Comparison of ENCODE assay signal across 7 mouse cellular contexts in genomic region chr6:29467583-29468354, GRCm38 (mm10). TPM values are rescaled to one million over a fixed set of nuclear protein-coding genes. Genes with fewer than 3 reads are reported as not detected.
DNase-seq lines count a peak whose midpoint lies in the region; ATAC-seq lines count a peak whose summit lies in the region.

TSS of gene Atp6v1f (plus strand) at chr6:29467718.

- peak within 1 kb of the TSS; percentile 70 for H3K9ac ChIP-seq in embryonic facial prominence, embryonic 12.5 days
- peak within 1 kb of the TSS; percentile 56 for H3K9ac ChIP-seq in limb, embryonic 11.5 days (ENCODE audit: low read length)
- peak within 1 kb of the TSS; percentile 55 for H3K9ac ChIP-seq in midbrain, embryonic 14.5 days (replicated peaks; ENCODE audit: low read length)

- ATAC-seq in embryonic facial prominence, embryonic 12.5 days (ENCODE audit: insufficient number of reproducible peaks, insufficient read depth, low FRiP score, low TSS enrichment): peak; percentile 85
- ATAC-seq in limb, embryonic 11.5 days (ENCODE audit: insufficient number of reproducible peaks, low FRiP score, low TSS enrichment, low read depth): peak; percentile 81
- peak; percentile 92 for ATAC-seq in midbrain, embryonic 14.5 days (ENCODE audit: low FRiP score, low TSS enrichment)

- no peaks in the 10 kb centered on the region for H3K27me3 ChIP-seq in embryonic facial prominence, embryonic 12.5 days
- H3K27me3 ChIP-seq in limb, embryonic 11.5 days (ENCODE audit: control insufficient read depth, insufficient read depth, low read length): no peaks in the 10 kb centered on the region
- H3K27me3 ChIP-seq in midbrain, embryonic 14.5 days (ENCODE audit: control insufficient read depth, insufficient read depth, low read length): no peaks in the 10 kb centered on the region

- H3K4me3 ChIP-seq in embryonic facial prominence, embryonic 12.5 days: peak within 1 kb of the TSS; percentile 74
- H3K4me3 ChIP-seq in limb, embryonic 11.5 days (ENCODE audit: low read depth, low read length): peak within 1 kb of the TSS; percentile 56
- H3K4me3 ChIP-seq in midbrain, embryonic 14.5 days (replicated peaks; ENCODE audit: low read depth, low read length): peak within 1 kb of the TSS; percentile 52

- peaks cover 9% of the 10 kb centered on the region for H3K4me1 ChIP-seq in embryonic facial prominence, embryonic 12.5 days
- 0 out of 2 replicates have a peak, but pooled peaks cover 6% of the 10 kb centered on the region for H3K4me1 ChIP-seq in limb, embryonic 11.5 days (ENCODE audit: control insufficient read depth, insufficient read depth, low read length)
- peaks cover 10% of the 10 kb centered on the region for H3K4me1 ChIP-seq in midbrain, embryonic 14.5 days (ENCODE audit: control insufficient read depth, insufficient read depth, low read length)

- under 1% methylated on average over 39 of the region's 39 CpGs for WGBS in embryonic facial prominence, embryonic 12.5 days
- WGBS in limb, embryonic 11.5 days: under 1% methylated on average over 39 of the region's 39 CpGs
- WGBS in midbrain, embryonic 14.5 days: 0% methylated on average over 39 of the region's 39 CpGs

- no peaks in the 10 kb centered on the region for H3K9me3 ChIP-seq in embryonic facial prominence, embryonic 12.5 days
- H3K9me3 ChIP-seq in limb, embryonic 11.5 days (ENCODE audit: control insufficient read depth, low read length): no peaks in the 10 kb centered on the region
- no peaks in the 10 kb centered on the region for H3K9me3 ChIP-seq in midbrain, embryonic 14.5 days (ENCODE audit: control insufficient read depth, low read length)

- H3K36me3 ChIP-seq in embryonic facial prominence, embryonic 12.5 days: peaks cover 20% of the 10 kb centered on the region
- peaks cover 14% of the 10 kb centered on the region; the same call in 1 of the 2 replicates for H3K36me3 ChIP-seq in limb, embryonic 11.5 days (ENCODE audit: control insufficient read depth, insufficient read depth, low read length)
- peaks cover 18% of the 10 kb centered on the region for H3K36me3 ChIP-seq in midbrain, embryonic 14.5 days (ENCODE audit: control insufficient read depth, insufficient read depth, low read length)

- 0 out of 2 replicates have a peak within 1 kb of the TSS, but pooled peaks have one; percentile 54 for H3K27ac ChIP-seq in embryonic facial prominence, embryonic 12.5 days
- H3K27ac ChIP-seq in limb, embryonic 11.5 days (replicated peaks; ENCODE audit: low read depth, low read length): no peak within 1 kb of the TSS
- peak within 1 kb of the TSS; percentile 77 for H3K27ac ChIP-seq in midbrain, embryonic 14.5 days (replicated peaks; ENCODE audit: low read depth, low read length)

- peak within 1 kb of the TSS; percentile 75 for H3K4me2 ChIP-seq in embryonic facial prominence, embryonic 12.5 days (replicated peaks)
- peak within 1 kb of the TSS; percentile 70 for H3K4me2 ChIP-seq in limb, embryonic 11.5 days (ENCODE audit: low read depth, severe bottlenecking)
- H3K4me2 ChIP-seq in midbrain, embryonic 14.5 days (ENCODE audit: low read length): peak within 1 kb of the TSS; percentile 75

- peak; percentile 93 for DNase-seq in adrenal gland, postnatal 25 days
- DNase-seq in heart, adult 11 months: peak; percentile 99
- DNase-seq in kidney, adult 18-20 months: peak; percentile 92
- DNase-seq in limb, embryonic 11.5 days (ENCODE audit: low spot score): peak; percentile 94
- DNase-seq in midbrain, embryonic 14.5 days: peak; percentile 98
- peak; percentile 84 to 94 for DNase-seq in spleen, adult 18-20 months

RNA-seq across cellular contexts. Expression of gene Atp6v1f, which starts in this region (rescaled TPM):
- total RNA-seq in adrenal gland, postnatal 25 days (2021): 195 TPM in 2 replicates
- 196 and 217 TPM in 2 replicates for polyA plus RNA-seq in embryonic facial prominence, embryonic 12.5 days (2016; fragmentation: Nextera tagmentation; extraction: Ambion mirVana)
- polyA plus RNA-seq in limb, embryonic 11.5 days (2014; fragmentation: Nextera tagmentation; extraction: Ambion mirVana): 182 and 198 TPM in 2 replicates
- 318 and 408 TPM in 2 replicates for polyA plus RNA-seq in midbrain, embryonic 14.5 days (2014; fragmentation: Nextera tagmentation; extraction: Ambion mirVana)
